Mouse (Mus musculus): Measurements from ENCODE around the gene Pfn3.

GRCm38 (mm10) chr13:55419142-55419541 lies 4.1 kb upstream of the Pfn3 start:
- TF ChIP-seq POLR2A (IDR thresholded peaks at IDR 0.05; ENCODE audit: extremely low read depth, insufficient read depth, low read length) (no peak), CTCF (IDR thresholded peaks at IDR 0.05; ENCODE audit: extremely low read depth, insufficient read depth, low read length) (no peak)
